Mouse (Mus musculus): ENCODE data around the gene Ppcdc. TPM values are rescaled to one million over a fixed set of nuclear protein-coding genes. Genes with fewer than 3 reads are reported as not detected.

Ppcdc gene
- polyA plus RNA-seq (2012; rRNA removed), result 37.5 and 39.1 TPM in 2 replicates

DNA sequence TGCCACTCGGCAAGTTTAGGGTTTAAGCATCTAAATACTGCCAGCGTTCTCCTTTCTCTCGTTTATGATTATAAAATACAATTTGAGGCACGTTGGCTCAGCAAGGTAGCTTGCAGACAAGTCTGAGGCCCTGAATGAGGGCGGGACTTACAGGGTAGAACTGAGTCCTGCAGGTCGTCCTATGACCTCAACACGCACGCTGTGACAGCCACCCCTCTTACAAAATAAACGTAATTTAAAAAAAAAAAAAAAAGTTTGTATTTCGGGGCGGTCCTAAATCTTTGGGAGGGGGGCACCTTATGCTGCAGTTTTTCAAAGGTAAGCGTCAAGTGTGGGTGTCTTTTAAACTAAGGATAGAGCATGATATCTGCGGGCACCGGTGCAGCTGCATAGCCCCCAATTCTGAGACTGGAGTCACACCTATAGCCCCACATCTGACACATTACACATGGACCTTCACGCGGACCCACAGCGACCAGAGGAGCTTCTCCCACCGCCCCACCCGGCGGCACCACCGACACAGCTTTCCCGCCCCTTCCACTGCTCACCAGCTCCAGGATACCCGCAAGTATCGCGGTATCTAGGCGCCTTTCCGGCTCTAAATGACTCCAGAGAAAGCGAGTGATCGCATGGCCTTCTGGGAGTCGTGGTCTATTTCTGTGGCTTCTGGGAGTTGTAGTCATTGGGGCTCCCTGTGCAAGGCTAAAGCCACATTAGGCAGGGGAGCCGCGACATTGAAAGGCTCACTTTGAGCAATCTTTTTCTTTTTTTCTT lies at the start of gene Ppcdc:
Gene Ppcdc, minus strand, starts transcription at position 603 of the 774 bp plus-strand sequence.
- H3K27ac ChIP-seq (ENCODE audit: control insufficient read depth, insufficient read depth, low read depth, low read length), result peak within 1 kb of the TSS; percentile 82
- TF ChIP-seq CTCF (IDR thresholded peaks at IDR 0.05; ENCODE audit: control insufficient read depth, insufficient read depth, insufficient replicate concordance, low read depth, low read length) (no peak), POLR2A (IDR thresholded peaks at IDR 0.05; ENCODE audit: control insufficient read depth, low read depth, low read length) (peak; percentile 87)
- no peaks in the 10 kb centered on the region for H3K36me3 ChIP-seq (ENCODE audit: control insufficient read depth, insufficient read depth, low read length)
- no peaks in the 10 kb centered on the region for H3K27me3 ChIP-seq (ENCODE audit: control insufficient read depth, insufficient read depth, low read length)
- peaks cover 2% of the 10 kb centered on the region; the same call in 1 of the 2 replicates for H3K4me1 ChIP-seq (ENCODE audit: control insufficient read depth, insufficient read depth, low read length)
- peak within 1 kb of the TSS; percentile 93 for H3K4me3 ChIP-seq (ENCODE audit: control insufficient read depth, low read depth, low read length)

DNA sequence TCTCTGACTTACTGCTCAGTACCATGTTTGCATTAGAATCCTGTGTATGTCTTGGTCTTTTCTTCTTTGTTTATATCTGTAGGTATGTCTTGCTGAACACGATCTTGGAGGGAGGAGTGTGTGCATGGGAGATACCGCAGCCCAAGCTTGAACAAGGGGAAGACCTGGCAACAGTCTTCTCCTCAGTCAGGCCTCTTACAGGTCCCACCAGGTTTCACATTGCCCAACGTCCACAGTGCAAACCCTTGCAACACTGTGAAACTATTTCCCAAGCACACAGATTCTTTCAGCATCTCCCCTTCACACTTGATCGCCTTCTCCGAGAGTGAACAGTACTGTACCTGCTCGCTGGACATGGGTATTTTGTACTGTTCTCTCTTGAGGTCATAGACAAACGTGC lies 47.9 kb upstream of the Ppcdc start:
- Histone ChIP-seq H3K27ac (ENCODE audit: control insufficient read depth, insufficient read depth, low read depth, low read length) (no peak overlapping the region), H3K36me3 (ENCODE audit: control insufficient read depth, insufficient read depth, low read length) (no peaks in the 10 kb centered on the region), H3K4me1 (ENCODE audit: control insufficient read depth, insufficient read depth, low read length) (peaks cover 3% of the 10 kb centered on the region; the same call in 1 of the 2 replicates), H3K4me3 (ENCODE audit: control insufficient read depth, low read depth, low read length) (no peak overlapping the region), H3K27me3 (ENCODE audit: control insufficient read depth, insufficient read depth, low read length) (no peaks in the 10 kb centered on the region)
- TF ChIP-seq POLR2A (IDR thresholded peaks at IDR 0.05; ENCODE audit: control insufficient read depth, low read depth, low read length) (no peak), CTCF (IDR thresholded peaks at IDR 0.05; ENCODE audit: control insufficient read depth, insufficient read depth, insufficient replicate concordance, low read depth, low read length) (no peak)

DNA sequence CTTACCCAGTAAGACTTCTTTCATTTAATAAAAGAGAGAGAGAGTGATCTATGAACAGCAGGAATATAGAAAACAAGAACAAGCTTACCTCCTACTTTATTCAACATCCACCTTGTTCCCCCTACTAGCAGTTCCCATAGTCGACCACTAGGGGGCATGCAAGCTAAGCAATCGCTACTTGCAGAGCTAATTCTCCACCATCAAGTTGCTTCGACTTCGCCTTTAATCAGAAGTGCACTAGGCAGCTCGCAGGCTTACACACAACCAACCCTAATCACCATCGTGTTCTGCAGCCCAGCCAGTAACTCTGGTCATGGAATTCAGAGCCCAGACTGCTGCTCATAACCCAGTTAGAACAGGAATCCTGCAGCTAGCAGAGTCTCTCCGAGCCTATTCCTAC lies 45.9 kb upstream of the Ppcdc start:
- Histone ChIP-seq H3K4me3 (ENCODE audit: control insufficient read depth, low read depth, low read length) (no peak overlapping the region; the same call in 1 of the 2 replicates), H3K27me3 (ENCODE audit: control insufficient read depth, insufficient read depth, low read length) (no peaks in the 10 kb centered on the region), H3K36me3 (ENCODE audit: control insufficient read depth, insufficient read depth, low read length) (no peaks in the 10 kb centered on the region), H3K4me1 (ENCODE audit: control insufficient read depth, insufficient read depth, low read length) (peaks cover 3% of the 10 kb centered on the region; the same call in 1 of the 2 replicates), H3K27ac (ENCODE audit: control insufficient read depth, insufficient read depth, low read depth, low read length) (no peak overlapping the region)
- TF ChIP-seq POLR2A (IDR thresholded peaks at IDR 0.05; ENCODE audit: control insufficient read depth, low read depth, low read length) (no peak), CTCF (IDR thresholded peaks at IDR 0.05; ENCODE audit: control insufficient read depth, insufficient read depth, insufficient replicate concordance, low read depth, low read length) (peak; percentile 63; the same call in 1 of the 2 replicates)

DNA sequence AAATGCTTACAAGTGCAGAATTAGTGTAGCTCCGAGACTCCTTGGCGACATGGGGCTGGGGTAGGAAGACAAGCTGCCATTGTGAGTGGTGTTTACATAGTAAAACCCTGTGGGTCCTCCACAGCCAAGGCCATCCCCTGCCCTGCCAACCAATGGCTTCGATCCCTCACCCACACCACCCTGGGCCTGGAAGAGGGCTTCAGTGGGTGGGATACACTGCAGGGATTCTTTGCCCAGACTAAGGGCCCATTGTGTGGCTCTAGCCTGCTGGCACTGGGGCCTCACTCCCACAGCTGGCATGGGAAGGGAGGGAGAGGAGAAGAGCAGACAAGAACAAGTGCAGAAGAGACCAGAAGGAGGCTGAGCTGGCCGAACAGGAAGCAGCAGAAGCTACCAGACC lies 29.0 kb upstream of the Ppcdc start:
- no peaks in the 10 kb centered on the region for H3K27me3 ChIP-seq (ENCODE audit: control insufficient read depth, insufficient read depth, low read length)
- no peak overlapping the region for H3K4me3 ChIP-seq (ENCODE audit: control insufficient read depth, low read depth, low read length)
- H3K4me1 ChIP-seq (ENCODE audit: control insufficient read depth, insufficient read depth, low read length), result peaks cover 14% of the 10 kb centered on the region
- TF ChIP-seq POLR2A (IDR thresholded peaks at IDR 0.05; ENCODE audit: control insufficient read depth, low read depth, low read length) (no peak), CTCF (IDR thresholded peaks at IDR 0.05; ENCODE audit: control insufficient read depth, insufficient read depth, insufficient replicate concordance, low read depth, low read length) (no peak)
- no peak overlapping the region for H3K27ac ChIP-seq (ENCODE audit: control insufficient read depth, insufficient read depth, low read depth, low read length)
- H3K36me3 ChIP-seq (ENCODE audit: control insufficient read depth, insufficient read depth, low read length), result no peaks in the 10 kb centered on the region

DNA sequence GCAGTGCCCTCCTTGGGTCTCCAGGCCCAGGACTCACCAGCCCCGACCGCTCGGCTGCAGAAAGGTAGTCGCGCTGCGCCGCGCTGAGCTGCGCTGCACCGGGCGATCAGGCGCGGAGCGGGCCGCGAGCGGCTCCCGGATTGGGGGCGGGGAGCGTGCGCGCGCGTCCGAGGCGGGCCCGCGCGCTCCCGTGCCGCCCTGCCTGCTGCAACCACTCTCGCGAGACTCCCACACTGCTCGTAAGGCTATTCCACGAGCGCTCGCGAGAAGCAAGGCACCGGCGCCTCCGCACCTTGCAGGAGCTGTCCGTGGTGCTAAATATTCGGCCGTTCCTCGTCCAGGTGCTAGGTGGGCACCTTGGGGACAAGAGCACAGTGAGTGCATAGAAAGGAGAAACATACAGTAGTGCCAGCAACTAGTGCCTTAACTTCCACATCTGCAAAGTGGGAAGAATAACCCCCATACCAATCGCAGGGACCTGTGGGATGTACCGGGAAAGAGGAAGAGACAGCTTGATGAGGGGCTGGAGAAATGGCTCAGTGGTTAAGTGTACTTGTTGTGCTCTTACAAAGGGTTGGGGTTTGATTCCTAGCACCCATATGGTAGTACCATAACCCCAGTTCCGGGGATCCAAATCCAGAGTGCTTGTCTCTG lies 28.1 kb upstream of the Ppcdc start, which contains the start of gene Scamp5:
Gene Scamp5, minus strand, starts transcription at position 165 of the 654 bp plus-strand sequence.
- TF ChIP-seq CTCF (IDR thresholded peaks at IDR 0.05; ENCODE audit: control insufficient read depth, insufficient read depth, insufficient replicate concordance, low read depth, low read length) (no peak), POLR2A (IDR thresholded peaks at IDR 0.05; ENCODE audit: control insufficient read depth, low read depth, low read length) (no peak)
- no peak within 1 kb of the TSS for H3K27ac ChIP-seq (ENCODE audit: control insufficient read depth, insufficient read depth, low read depth, low read length)
- H3K27me3 ChIP-seq (ENCODE audit: control insufficient read depth, insufficient read depth, low read length), result no peaks in the 10 kb centered on the region
- H3K36me3 ChIP-seq (ENCODE audit: control insufficient read depth, insufficient read depth, low read length), result no peaks in the 10 kb centered on the region
- peak within 1 kb of the TSS; percentile 83 for H3K4me3 ChIP-seq (ENCODE audit: control insufficient read depth, low read depth, low read length)
- peaks cover 14% of the 10 kb centered on the region for H3K4me1 ChIP-seq (ENCODE audit: control insufficient read depth, insufficient read depth, low read length)

DNA sequence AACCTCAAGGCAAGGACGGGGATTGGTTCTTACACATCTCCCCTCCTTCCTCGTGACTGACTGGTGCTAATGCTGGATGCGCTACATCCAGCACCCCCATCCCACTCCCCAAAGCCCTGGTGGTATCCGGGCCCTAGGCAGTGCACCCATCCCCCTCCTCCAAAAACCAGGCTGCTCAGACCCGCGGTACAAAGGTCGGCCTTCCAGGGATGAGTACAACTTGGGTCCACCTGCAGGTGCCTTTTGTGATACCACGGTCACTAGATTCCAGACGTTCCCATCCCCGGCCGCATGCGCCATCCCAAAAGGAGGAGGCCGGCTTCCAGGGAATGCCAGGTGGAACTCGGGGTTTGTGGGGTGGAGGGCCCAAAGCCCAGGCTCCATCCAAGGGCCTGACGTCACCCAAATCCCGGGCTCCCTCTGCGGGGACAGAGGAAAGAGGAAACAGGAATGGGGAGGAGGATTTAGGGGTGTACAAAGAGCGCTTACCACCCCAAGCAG lies 27.4 kb upstream of the Ppcdc start:
- Histone ChIP-seq H3K4me3 (ENCODE audit: control insufficient read depth, low read depth, low read length) (peak overlapping the region; percentile 83), H3K36me3 (ENCODE audit: control insufficient read depth, insufficient read depth, low read length) (no peaks in the 10 kb centered on the region), H3K27me3 (ENCODE audit: control insufficient read depth, insufficient read depth, low read length) (no peaks in the 10 kb centered on the region), H3K4me1 (ENCODE audit: control insufficient read depth, insufficient read depth, low read length) (peaks cover 14% of the 10 kb centered on the region), H3K27ac (ENCODE audit: control insufficient read depth, insufficient read depth, low read depth, low read length) (no peak overlapping the region)
- no peak for TF ChIP-seq CTCF (IDR thresholded peaks at IDR 0.05; ENCODE audit: control insufficient read depth, insufficient read depth, insufficient replicate concordance, low read depth, low read length)
- TF ChIP-seq POLR2A (IDR thresholded peaks at IDR 0.05; ENCODE audit: control insufficient read depth, low read depth, low read length), result no peak

DNA sequence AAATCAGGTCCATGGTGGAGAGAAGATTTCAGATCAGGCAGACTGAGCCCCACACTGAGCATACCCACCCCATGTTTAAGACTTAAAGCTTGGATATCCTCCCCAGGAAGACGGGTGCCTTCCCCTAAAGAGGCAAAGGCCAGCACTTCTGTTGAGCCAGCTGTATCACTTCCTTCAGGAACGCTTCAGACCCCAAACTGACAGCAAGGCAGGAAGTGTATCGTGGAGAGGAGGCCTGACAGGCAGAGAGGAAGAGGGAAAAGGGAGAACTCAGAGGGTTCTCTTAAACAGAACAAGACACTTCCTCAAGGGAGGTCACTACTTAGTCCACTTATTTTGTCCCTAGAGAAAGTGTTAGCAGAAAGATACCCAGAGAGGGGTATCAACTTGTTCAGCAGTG lies 26.2 kb upstream of the Ppcdc start:
- Histone ChIP-seq H3K36me3 (ENCODE audit: control insufficient read depth, insufficient read depth, low read length) (no peaks in the 10 kb centered on the region), H3K27me3 (ENCODE audit: control insufficient read depth, insufficient read depth, low read length) (no peaks in the 10 kb centered on the region), H3K4me3 (ENCODE audit: control insufficient read depth, low read depth, low read length) (no peak overlapping the region), H3K4me1 (ENCODE audit: control insufficient read depth, insufficient read depth, low read length) (peaks cover 14% of the 10 kb centered on the region), H3K27ac (ENCODE audit: control insufficient read depth, insufficient read depth, low read depth, low read length) (no peak overlapping the region)
- TF ChIP-seq POLR2A (IDR thresholded peaks at IDR 0.05; ENCODE audit: control insufficient read depth, low read depth, low read length), result no peak
- no peak for TF ChIP-seq CTCF (IDR thresholded peaks at IDR 0.05; ENCODE audit: control insufficient read depth, insufficient read depth, insufficient replicate concordance, low read depth, low read length)

Data from testis, adult 2 months (tissue).